ENCODE assay signal across 13 mouse cellular contexts in genomic region chr19:43851996-43852630, GRCm38 (mm10).
DNase-seq lines count a peak whose midpoint lies in the region; ATAC-seq and TF ChIP-seq lines count a peak whose summit lies in the region.
"Had no signal": no experiment of that assay in that cellular context is flagged by ENCODE, and none has a peak within 500 bp of the region (broad histone marks: within the 10 kb centered on the region; RNA-seq: fewer than 3 reads in every experiment).

No protein-coding gene starts in this region.

- no peak for TF ChIP-seq CTCF in forebrain, postnatal 0 days (IDR thresholded peaks at IDR 0.05; ENCODE audit: low read depth)

- 78% methylated on average over 21 of the region's 21 CpGs for WGBS in forebrain, postnatal 0 days
- 87% methylated on average over 21 of the region's 21 CpGs for WGBS in midbrain, embryonic 11.5 days

- H3K4me1 ChIP-seq in forebrain, postnatal 0 days (ENCODE audit: insufficient read depth) = no peaks in the 10 kb centered on the region
- H3K4me1 ChIP-seq in midbrain, embryonic 11.5 days (ENCODE audit: control insufficient read depth, insufficient read depth, low read length) = no peaks in the 10 kb centered on the region

- H3K36me3 ChIP-seq in forebrain, postnatal 0 days (ENCODE audit: insufficient read depth) = peaks cover 61% of the 10 kb centered on the region
- H3K36me3 ChIP-seq in midbrain, embryonic 11.5 days (ENCODE audit: control insufficient read depth, insufficient read depth, low read length) = peaks cover 48% of the 10 kb centered on the region

- H3K4me2 ChIP-seq in forebrain, postnatal 0 days (ENCODE audit: low read depth) = no peak overlapping the region
- H3K4me2 ChIP-seq in midbrain, embryonic 11.5 days = no peak overlapping the region
- H3K4me2 ChIP-seq: heart, embryonic 13.5 days; liver, embryonic 11.5 days had no signal

- no peak overlapping the region for H3K4me3 ChIP-seq in forebrain, postnatal 0 days (ENCODE audit: low read depth, low read length)
- H3K4me3 ChIP-seq in midbrain, embryonic 11.5 days (ENCODE audit: low read depth, low read length) = no peak overlapping the region
- H3K4me3 ChIP-seq: heart, embryonic 13.5 days had no signal

- peak; percentile 64 for DNase-seq in 416B (ENCODE audit: low read depth)
- DNase-seq in cerebellum, adult 11 months = peak; percentile 19
- peak; percentile 27 for DNase-seq in kidney, postnatal 14 days
- DNase-seq in forebrain, postnatal 0 days = no peak
- DNase-seq in urinary bladder, postnatal 4 days (ENCODE audit: low spot score in 2 of 2) = no peak
- no peak for DNase-seq in heart, adult 18-20 months
- no peak for DNase-seq in midbrain, embryonic 11.5 days (ENCODE audit: low spot score, missing footprints)
- DNase-seq: embryo, embryonic 11 days; right cerebral cortex, adult 18-20 months had no signal

- no peaks in the 10 kb centered on the region for H3K27me3 ChIP-seq in forebrain, postnatal 0 days (ENCODE audit: insufficient read depth, low read length)
- no peaks in the 10 kb centered on the region for H3K27me3 ChIP-seq in midbrain, embryonic 11.5 days (ENCODE audit: control insufficient read depth, insufficient read depth, low read length)
- H3K27me3 ChIP-seq: heart, embryonic 13.5 days had no signal

- ATAC-seq in CD4-positive, CD25-positive, alpha-beta regulatory T cell, adult 4 months = peak; percentile 91
- ATAC-seq in forebrain, postnatal 0 days = no peak
- ATAC-seq in midbrain, embryonic 11.5 days (ENCODE audit: low FRiP score) = no peak
- ATAC-seq: midbrain, embryonic 16.5 days had no signal

- no peak overlapping the region for H3K9ac ChIP-seq in forebrain, postnatal 0 days
- H3K9ac ChIP-seq in midbrain, embryonic 11.5 days (ENCODE audit: low read length) = no peak overlapping the region
- H3K9ac ChIP-seq: heart, embryonic 13.5 days had no signal

- H3K27ac ChIP-seq in forebrain, postnatal 0 days (ENCODE audit: low read depth, low read length) = no peak overlapping the region
- no peak overlapping the region for H3K27ac ChIP-seq in midbrain, embryonic 11.5 days (ENCODE audit: low read depth, low read length)
- H3K27ac ChIP-seq: heart, embryonic 13.5 days had no signal

- no peaks in the 10 kb centered on the region for H3K9me3 ChIP-seq in forebrain, postnatal 0 days (ENCODE audit: low read length)
- H3K9me3 ChIP-seq in midbrain, embryonic 11.5 days (ENCODE audit: control insufficient read depth, low read length) = no peaks in the 10 kb centered on the region
- H3K9me3 ChIP-seq: heart, embryonic 13.5 days had no signal

Comparison
In these comparisons a context has a peak if more than half of its experiments do, and no peak if none do; other contexts are left out.
1. DNase-seq: peak in 416B (single experiment), cerebellum, adult 11 months (single experiment) and kidney, postnatal 14 days (single experiment); none in forebrain, postnatal 0 days (single experiment), urinary bladder, postnatal 4 days (0 of 2), heart, adult 18-20 months (0 of 2) and midbrain, embryonic 11.5 days (single experiment).